Mouse (Mus musculus): ENCODE measurements at regions not wholly inside any gene's neighbourhood (a gene's known extent, or its start where the extent isn't known, plus 50 kb on each side); places are given as distances from the start of the nearest gene placed in this dataset.

DNA sequence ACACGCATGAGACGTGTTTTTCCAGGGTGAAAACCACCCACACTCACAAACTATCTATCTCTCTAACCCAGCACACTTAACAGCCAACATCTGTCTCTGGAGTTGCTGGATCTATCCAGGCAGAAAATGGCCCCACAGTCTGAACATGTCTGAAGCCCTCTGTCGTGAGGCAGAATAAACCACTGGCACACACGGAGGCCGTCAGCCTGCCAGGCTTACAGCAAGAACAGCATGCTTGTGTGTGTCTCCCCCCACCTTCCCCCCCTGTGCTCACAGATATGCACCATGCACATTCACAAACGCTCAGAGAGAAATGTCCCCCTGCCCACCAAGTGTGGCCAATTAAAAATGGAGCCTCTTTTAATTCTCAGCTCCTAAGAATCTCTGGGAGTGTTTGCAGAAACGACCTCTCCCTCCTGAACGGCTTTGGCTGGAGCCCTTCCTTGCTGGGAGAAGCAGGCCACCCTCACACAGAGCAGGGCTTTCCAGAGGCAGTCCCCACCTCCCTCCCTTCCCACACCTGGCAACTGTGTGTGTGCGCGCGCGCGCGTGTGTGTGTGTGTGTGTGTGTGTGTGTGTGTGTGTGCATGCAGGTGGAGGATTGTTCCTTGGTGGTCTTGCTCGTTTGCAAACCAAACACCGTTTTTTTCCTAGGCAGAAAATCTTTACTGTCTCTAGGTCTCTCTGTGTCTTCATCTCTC is 88.7 kb downstream of the Edn3 start:
- no peak for ATAC-seq

DNA sequence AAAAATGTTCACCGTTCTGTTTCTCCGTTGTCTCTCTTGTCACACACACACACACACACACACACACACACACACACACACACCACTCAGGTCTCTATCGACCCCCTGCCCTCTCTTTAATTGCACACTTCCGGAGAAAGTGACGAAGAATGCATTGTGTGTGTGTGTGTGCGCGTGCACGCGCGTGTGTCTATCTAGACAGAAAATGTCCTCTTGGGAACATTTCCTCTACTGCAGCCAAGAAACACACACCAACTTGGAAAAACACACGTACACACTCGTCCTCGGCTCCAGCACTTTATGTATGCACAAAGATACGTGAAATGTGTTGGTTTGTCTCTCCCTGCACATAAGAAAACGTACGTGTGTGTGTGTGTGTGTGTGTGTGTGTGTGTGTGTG is 90.4 kb downstream of the Edn3 start:
- ATAC-seq: no peak

DNA sequence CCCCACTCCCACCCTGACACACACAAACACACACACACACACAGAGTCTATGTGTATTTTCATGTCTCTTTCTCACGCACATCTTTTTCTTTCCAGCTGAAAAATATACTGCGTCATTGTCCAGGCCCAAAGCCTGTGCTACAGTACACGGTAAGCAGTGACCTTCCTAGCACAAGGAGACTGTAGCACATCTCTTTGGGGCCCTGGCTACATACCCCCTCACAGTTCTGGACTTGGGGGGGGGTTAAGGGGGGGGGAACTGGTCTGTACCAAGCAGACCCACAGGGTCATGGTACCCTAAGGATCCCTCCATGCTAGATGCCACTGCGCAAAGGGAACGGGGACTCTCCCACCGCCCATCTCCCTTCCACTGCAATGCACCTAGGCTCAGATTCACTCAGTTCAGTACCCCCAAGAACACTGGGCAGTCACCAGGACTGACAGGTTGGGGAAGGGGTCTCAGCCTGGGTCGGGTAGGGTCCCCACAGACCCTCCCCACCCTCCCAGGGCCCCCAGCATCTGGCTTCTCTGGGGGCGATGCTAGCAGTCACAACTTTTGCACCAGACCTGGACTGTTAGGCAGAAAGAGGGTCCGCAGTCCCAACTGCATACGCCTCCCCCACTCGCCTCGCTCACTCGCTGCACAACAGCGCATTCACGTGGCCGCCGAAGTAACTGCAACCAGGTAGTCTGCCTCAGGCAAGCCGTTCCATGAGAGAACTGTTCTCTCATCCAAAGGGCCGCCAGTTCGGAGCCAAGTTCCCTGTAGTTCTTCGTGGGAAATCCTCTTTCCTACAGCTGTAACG is 91.3 kb downstream of the Edn3 start:
- no peak for ATAC-seq

DNA sequence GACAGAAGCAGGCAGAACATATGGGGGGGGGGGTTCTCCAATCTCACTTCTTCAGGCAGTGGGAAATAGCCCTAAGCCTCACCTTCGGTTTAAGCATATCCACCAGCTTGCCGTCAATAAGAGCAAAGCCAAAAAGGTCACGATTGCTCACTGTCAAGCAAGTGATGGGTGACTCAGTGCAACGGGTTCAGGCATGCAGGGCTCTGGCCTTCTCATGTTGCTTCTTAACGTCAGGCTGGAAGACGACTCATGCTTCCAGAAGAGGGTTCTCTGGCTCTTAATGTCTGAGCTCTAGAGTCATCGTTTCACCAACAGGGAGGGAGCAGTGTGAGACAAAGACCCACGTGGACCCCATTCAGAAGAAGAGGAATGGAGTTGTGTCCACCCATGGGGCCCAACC is 93.4 kb downstream of the Edn3 start:
- no peak for ATAC-seq

- no peak for ATAC-seq
These were observed 95.1 kb downstream of the Edn3 start for GRCm38 (mm10) chr2:174855548-174855947.

- ATAC-seq: no peak
These were observed 95.7 kb downstream of the Edn3 start for GRCm38 (mm10) chr2:174856135-174856534.

- ATAC-seq: no peak
These were observed 97.8 kb downstream of the Edn3 start for GRCm38 (mm10) chr2:174858011-174858834.

DNA sequence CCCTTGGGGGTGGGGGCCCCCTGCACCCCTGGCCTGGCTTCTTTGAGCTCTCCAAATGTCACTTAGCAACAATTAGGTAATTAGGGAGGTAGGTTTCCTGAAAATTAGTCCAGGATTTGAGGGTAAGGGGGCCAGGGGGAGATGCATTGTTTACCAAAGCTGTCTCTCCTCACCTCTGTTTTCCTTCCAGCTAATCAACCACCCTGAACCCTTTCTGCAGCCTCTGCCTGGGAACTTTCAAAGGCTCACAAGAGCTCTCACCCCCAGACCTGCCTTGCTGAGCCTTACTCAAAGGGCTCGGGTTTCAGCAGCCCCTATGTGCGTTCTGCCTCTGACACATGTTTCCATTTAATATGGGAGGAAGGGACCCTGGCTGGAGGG is 98.4 kb downstream of the Edn3 start:
- ATAC-seq: no peak

DNA sequence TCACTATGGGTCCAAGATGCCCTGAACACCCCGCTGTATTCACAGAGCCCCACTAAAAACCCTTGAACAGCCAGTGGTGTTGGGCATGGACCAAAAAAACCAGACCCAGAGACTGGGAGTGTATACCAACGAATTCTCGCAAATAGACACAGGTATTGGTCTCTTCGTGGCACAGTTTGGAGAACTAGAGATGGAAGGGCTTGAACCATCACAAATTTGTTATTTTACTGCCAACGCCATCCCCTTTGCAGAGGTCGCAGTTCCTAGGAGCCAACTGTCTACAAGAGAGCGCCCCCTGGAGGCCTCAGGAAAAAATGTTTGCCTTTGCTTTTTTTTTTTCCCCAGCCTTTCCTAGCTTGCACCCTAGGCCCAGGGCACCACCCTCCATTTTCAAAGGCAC is 99.1 kb downstream of the Edn3 start:
- ATAC-seq: no peak

DNA sequence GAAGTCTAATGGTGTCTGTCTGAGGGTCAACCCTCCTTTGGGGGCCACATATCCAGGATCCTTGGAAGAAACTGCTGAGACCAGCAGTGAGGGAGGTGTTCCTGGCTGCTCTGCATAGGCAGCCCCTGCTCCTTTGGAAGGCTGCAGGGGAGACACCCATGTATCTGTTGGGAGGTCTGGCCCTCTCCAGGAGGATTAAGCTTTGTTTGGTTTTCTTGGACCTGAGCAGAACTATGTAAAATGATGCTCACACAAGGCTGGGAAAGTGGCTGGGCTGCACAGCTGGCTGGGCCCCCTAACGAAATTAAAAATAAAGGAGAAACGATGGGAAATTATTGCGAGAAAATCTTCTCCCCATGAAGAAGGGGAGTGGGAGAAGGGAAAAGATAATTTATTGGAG is 104.2 kb downstream of the Edn3 start:
- no peak for ATAC-seq

- ATAC-seq: no peak
These were observed 106.1 kb downstream of the Edn3 start for GRCm38 (mm10) chr2:174866546-174866945.

GRCm38 (mm10) chr2:174867397-174867796 is 107.0 kb downstream of the Edn3 start:
- ATAC-seq: no peak

DNA sequence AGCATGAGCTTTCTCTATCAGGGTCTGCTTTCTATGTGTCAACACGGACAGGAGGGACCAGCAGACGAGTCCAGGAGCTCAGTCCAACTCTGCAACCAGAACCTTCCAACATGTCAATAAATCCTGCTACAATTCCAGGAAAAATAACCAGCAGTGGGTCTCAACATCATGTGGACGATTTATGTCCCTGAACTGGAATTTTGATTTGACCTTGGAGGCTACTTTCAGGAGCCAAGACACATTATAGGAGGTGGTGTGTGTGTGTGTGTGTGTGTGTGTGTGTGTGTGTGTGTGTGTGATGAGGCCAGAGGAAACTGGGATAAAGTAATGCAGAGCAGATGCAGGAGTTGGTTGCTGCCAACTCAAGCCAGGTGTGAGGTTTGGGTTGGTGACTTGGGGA is 107.8 kb downstream of the Edn3 start:
- no peak for ATAC-seq

- no peak for ATAC-seq
These were observed 108.4 kb downstream of the Edn3 start for GRCm38 (mm10) chr2:174868743-174869369.

GRCm38 (mm10) chr2:174870284-174870683 is 109.9 kb downstream of the Edn3 start:
- ATAC-seq: no peak

- ATAC-seq: no peak
These were observed 110.8 kb downstream of the Edn3 start for GRCm38 (mm10) chr2:174871225-174871624.

DNA sequence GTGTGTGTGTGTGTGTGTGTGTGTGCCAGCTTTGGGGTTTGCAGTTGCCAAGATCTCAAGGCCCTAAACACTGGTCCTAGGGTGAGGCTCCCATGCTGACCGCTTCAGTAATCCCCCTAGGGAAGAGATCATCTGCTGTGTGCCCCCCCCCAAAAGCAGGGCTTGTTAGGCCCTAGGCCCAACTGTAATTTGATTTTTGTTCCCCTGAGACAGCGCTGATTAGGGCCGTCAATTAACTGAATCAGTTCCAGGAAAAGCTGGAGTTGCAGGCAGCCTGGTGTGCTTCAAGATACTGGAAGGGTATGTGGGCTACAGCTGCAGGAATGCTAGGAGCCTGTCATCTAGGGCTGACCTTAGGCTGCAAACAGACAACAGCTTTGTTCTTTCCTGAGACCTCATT is 111.4 kb downstream of the Edn3 start:
- no peak for ATAC-seq

GRCm38 (mm10) chr2:174876886-174877285 is 116.5 kb downstream of the Edn3 start:
- ATAC-seq: no peak

DNA sequence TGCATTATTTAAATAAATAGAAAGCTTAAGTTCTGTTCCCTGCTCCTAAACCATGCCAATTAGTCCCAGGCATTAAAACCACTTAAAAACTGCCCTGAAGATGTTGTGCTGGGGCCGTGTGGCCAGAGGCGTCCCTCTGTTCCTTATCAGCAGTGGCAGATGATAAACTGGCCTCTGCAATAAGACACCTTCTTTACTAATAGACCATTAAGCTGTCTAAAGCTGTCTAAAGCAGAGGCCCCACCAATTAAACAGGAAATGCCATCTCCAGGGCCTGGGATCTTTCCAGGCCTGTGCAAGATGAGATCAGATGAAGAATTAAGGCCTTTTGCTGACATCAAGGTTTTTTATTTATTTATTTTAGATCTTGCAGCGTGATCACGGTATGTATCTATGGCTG is 118.6 kb downstream of the Edn3 start:
- ATAC-seq: no peak

GRCm38 (mm10) chr2:174880659-174881058 is 120.2 kb downstream of the Edn3 start:
- no peak for ATAC-seq

GRCm38 (mm10) chr2:174884232-174885225 is 124.1 kb downstream of the Edn3 start:
- no peak for ATAC-seq

- no peak for ATAC-seq
These were observed 117.4 kb upstream of the Gm14444 start for GRCm38 (mm10) chr2:174892658-174893057.

All from activated CD4-positive, CD25-positive, alpha-beta regulatory T cell, adult 4 months (primary cell).